Mouse (Mus musculus) left cerebral cortex, adult 9 months (tissue): ENCODE measurements around the gene Sin3a.

Experiments used
- DNase-seq, 2 experiments: peaks; one replicate each; pipeline ENCODE4 v3.0.0; 2022; ENCODE audit warnings: low spot score in 2 of 2

The Sin3a gene

GRCm38 (mm10) chr9:57166173-57166572, 94.3 kb downstream of the Sin3a start:
- DNase-seq = no peak

DNA sequence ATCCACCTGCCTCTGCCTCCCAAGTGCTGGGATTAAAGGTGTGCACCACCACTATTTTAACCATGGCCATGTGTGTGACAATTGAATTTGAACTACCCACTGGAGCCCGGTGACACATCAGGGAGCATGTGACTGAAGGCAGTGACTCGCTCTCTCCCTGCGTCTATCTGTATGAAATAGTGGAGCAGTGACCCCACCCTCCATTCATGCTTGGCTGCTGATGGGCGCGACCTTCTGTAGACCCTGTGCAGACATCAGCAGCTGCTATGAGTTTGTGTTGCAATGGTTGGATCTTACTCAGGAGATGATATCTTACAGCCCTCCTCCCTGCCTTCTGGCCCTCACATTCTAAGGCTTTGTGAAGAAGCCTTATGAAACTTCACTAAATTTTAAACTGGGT, 96.6 kb downstream of the Sin3a start:
- DNase-seq = no peak
